Mouse (Mus musculus): Measurements from ENCODE around the gene Rasl11b. TPM values are rescaled to one million over a fixed set of nuclear protein-coding genes. Genes with fewer than 3 reads are reported as not detected.
A peak's percentile ranks its signal among the peaks of the same experiment; 100 is the strongest.

Gene Rasl11b
- polyA plus RNA-seq (2015; fragmentation: Nextera tagmentation; extraction: Ambion mirVana), result 60.3 and 63.1 TPM in 2 replicates

DNA sequence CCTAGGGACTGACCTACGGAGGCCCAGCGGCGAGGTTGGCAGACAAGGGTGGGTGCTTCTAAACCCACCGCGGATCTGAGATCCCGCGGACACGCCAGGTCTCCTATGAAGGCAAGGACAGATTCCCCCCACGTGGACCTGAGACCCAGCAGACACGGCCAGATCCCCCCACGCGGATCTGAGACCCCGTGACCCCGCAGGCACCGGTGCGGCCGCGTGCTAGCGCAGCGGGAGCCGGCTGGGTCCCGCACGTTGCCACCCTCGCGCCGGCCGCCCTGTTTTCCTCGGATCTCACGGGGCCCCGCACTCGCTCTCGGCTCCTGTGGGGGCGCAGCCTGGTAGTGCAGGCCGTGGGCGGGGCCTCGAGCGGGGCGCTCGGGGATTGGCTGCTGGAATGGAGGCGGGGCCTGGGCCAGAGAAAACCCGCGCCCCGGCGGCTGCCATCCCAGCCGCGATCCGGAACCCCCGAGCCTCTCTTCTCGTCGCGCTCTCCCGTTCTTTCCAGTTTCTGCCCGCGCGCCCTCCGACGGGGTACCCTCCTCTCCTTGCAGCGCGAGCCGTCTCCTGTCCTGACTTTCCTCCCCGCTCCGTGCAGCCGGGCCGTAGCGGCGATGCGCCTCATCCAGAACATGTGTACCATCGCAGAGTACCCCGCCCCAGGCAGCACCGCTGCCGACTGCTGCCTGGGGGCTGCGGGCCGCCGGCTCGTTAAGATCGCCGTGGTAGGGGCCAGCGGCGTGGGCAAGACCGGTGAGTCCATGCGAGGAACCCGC is at the start of gene Rasl11b:
Gene Rasl11b, plus strand, starts transcription at position 446 of the 773 bp plus-strand sequence.
- H3K27ac ChIP-seq, result peak within 1 kb of the TSS; percentile 87
- peaks cover 8% of the 10 kb centered on the region; the same call in 1 of the 2 replicates for H3K27me3 ChIP-seq
- under 1% methylated on average over 75 of the region's 82 CpGs for WGBS
- H3K9ac ChIP-seq, result peak within 1 kb of the TSS; percentile 94
- peaks cover 31% of the 10 kb centered on the region for H3K36me3 ChIP-seq
- peak; percentile 95 for ATAC-seq (replicated peaks; ENCODE audit: low FRiP score)
- H3K9me3 ChIP-seq (replicated peaks), result no peaks in the 10 kb centered on the region
- H3K4me2 ChIP-seq, result peak within 1 kb of the TSS; percentile 99
- H3K4me3 ChIP-seq (replicated peaks), result peak within 1 kb of the TSS; percentile 97
- peaks cover 57% of the 10 kb centered on the region for H3K4me1 ChIP-seq

DNA sequence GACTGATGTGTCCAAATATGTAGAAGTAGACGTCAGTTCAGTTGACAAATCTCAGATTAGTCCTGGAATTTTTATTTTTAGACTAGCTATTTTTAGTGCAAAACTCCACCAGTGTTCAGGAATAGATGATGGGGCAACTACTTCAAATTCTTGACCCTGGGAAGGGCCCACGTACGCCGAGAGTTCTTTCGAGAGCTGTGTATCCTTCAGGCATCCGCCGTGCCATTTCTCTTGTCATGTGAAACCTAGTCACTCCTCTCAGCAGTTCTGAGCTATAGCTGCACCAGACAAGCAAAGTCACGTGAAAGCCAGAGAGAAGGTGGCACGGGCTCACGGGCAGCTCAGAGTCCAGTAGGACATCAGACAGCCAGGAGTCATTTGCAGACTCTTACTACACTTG is 47.5 kb upstream of the Rasl11b start:
- H3K27me3 ChIP-seq, result no peaks in the 10 kb centered on the region
- H3K9ac ChIP-seq, result no peak overlapping the region
- 71% methylated on average over 10 of the region's 10 CpGs for WGBS
- no peak overlapping the region for H3K4me3 ChIP-seq (replicated peaks)
- peaks cover 7% of the 10 kb centered on the region for H3K4me1 ChIP-seq
- no peaks in the 10 kb centered on the region for H3K36me3 ChIP-seq
- H3K4me2 ChIP-seq, result no peak overlapping the region
- ATAC-seq (replicated peaks; ENCODE audit: low FRiP score), result no peak
- no peak overlapping the region for H3K27ac ChIP-seq
- H3K9me3 ChIP-seq (replicated peaks), result no peaks in the 10 kb centered on the region

DNA sequence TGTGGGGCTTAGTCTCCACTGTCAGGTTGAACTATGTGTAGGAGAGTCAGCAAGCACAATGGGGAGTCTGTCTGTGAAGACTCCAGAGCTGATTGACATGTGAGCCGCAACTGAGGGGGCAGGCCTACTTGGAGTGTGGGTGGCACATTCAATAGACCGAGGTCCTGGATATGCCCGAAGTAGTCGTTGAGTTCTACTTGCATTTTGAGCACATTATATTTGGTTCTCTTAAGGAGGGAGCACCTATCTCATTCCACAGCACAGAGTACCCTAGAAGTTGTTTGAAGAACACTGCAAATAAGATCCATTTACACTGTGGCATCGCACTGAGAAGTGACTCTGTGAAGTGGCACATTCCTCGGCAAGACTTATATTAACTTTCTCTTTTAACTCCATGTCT is 45.1 kb upstream of the Rasl11b start:
- Histone ChIP-seq H3K27ac (no peak overlapping the region), H3K9ac (no peak overlapping the region), H3K9me3 (replicated peaks) (no peaks in the 10 kb centered on the region), H3K4me1 (peaks cover 2% of the 10 kb centered on the region; the same call in 1 of the 2 replicates), H3K27me3 (no peaks in the 10 kb centered on the region), H3K4me2 (no peak overlapping the region), H3K36me3 (no peaks in the 10 kb centered on the region), H3K4me3 (replicated peaks) (no peak overlapping the region)
- no peak for ATAC-seq (replicated peaks; ENCODE audit: low FRiP score)
- 86% methylated on average over 6 of the region's 6 CpGs for WGBS

DNA sequence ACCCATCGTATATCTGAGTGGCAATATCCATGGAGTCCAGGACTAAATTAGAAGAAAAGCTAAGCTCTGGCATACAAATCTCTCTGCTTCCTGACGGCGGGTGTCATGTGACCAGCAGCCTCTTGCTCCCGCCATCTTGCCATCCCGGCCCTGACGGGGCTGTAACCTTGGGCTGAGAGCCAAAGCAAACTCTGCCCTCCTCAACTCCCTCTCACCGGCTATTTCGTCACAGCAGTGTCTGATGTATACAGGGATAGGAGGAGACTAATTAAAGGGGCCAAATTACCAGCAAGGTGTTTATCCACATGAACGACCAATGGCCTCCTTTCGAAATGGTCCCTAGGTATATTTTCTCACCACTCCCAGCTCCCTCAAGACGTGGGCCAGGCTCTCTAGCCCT is 43.3 kb upstream of the Rasl11b start:
- no peaks in the 10 kb centered on the region for H3K9me3 ChIP-seq (replicated peaks)

DNA sequence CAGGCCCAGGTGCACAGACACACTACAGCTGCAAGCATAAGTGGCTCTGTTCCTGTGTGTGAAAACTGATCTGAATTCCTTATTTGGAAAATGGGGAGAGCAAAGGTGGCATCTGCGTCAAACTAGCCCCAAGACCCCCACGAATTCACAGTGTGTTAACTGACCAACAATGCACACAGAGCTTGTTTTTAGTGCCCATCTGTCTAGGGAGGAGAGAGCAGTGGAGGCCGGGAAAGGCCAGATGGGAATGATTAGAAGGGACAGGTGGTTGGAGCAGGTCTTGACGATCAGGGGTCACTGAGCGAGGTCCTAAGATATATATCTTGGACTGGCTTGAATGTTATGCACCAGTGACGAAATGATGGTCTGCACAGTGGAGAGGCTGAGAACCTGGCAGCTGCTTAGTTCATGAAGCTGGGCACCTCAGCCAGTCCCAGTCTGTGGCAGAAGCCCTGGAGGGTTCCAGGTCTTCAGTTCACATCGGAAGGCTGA is 39.2 kb upstream of the Rasl11b start:
- Histone ChIP-seq H3K4me2 (no peak overlapping the region), H3K9me3 (replicated peaks) (no peaks in the 10 kb centered on the region), H3K27me3 (no peaks in the 10 kb centered on the region), H3K4me1 (peaks cover 39% of the 10 kb centered on the region), H3K36me3 (no peaks in the 10 kb centered on the region), H3K9ac (no peak overlapping the region), H3K27ac (peak overlapping the region; percentile 56), H3K4me3 (replicated peaks) (no peak overlapping the region)
- 20% methylated on average over 7 of the region's 7 CpGs for WGBS
- ATAC-seq (replicated peaks; ENCODE audit: low FRiP score), result peak; percentile 69

More for the DNA sequence above, 43.3 kb upstream of the Rasl11b start:
- peaks cover 20% of the 10 kb centered on the region for H3K4me1 ChIP-seq
- no peak overlapping the region for H3K4me2 ChIP-seq
- 66% methylated on average over 11 of the region's 11 CpGs for WGBS
- H3K4me3 ChIP-seq (replicated peaks), result no peak overlapping the region
- no peak overlapping the region for H3K27ac ChIP-seq
- no peak overlapping the region for H3K9ac ChIP-seq
- H3K27me3 ChIP-seq, result no peaks in the 10 kb centered on the region
- no peak for ATAC-seq (replicated peaks; ENCODE audit: low FRiP score)
- H3K36me3 ChIP-seq, result no peaks in the 10 kb centered on the region

DNA sequence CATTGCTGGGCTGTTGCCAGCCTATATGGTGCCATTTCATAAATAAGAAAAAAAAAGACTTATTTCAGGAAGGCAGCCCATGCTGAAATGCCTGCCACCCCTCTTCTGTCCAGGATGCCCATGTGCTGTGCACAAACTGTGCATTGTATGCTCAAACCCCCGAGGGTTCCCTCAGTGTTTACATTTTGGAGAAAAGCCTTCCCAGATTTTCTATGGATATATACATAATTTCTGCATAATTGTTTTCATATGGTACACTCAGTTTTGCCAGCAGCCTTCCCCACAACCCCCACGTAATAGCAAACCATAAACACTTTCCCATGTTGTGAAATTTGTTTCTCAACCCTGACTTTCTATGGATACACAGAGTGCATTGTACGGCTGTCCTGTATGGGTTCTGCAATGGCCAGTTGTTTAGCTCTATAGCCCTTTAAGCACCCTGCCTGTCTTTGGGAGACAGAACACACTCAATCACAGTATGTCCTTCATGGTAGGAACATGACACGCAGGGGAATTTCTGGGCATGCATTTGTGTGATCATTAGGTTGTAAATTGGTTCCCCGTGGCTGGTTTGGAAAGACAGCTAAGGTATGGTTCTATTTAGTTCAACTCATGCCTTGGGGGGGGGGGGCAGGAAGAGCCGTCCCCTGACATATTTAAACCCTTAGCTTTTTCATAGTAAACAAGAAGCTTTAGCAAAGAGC is 36.0 kb upstream of the Rasl11b start:
- Histone ChIP-seq H3K9me3 (replicated peaks) (no peaks in the 10 kb centered on the region), H3K4me1 (peaks cover 59% of the 10 kb centered on the region), H3K27ac (peak overlapping the region; percentile 85; the same call in 1 of the 2 replicates), H3K9ac (no peak overlapping the region), H3K4me3 (replicated peaks) (no peak overlapping the region), H3K27me3 (no peaks in the 10 kb centered on the region), H3K36me3 (no peaks in the 10 kb centered on the region), H3K4me2 (no peak overlapping the region)
- WGBS, result 79% methylated on average over 6 of the region's 6 CpGs
- no peak for ATAC-seq (replicated peaks; ENCODE audit: low FRiP score)

DNA sequence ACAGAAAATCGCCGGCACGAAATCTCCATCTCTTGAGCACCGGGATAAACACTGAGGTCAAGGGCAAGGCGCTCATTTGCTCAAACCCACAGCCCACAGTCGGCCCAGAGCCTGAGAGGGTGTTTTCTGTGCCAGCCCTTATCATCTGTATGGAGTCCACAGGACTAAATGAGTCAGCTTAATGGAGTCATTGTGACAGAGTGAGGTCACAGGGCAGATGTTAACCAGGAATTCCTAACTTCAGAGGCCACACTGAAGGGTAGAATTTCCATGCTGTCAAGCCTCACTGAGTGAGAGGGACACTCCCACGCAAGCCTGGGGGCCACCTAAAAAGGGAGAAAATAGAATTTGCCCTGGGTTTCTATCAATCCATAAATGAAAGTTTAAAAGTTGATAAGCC is 35.2 kb upstream of the Rasl11b start:
- 19% methylated on average over 7 of the region's 7 CpGs for WGBS
- ATAC-seq (replicated peaks; ENCODE audit: low FRiP score), result peak; percentile 46; the same call in 1 of the 2 replicates
- H3K27ac ChIP-seq, result peak overlapping the region; percentile 85

DNA sequence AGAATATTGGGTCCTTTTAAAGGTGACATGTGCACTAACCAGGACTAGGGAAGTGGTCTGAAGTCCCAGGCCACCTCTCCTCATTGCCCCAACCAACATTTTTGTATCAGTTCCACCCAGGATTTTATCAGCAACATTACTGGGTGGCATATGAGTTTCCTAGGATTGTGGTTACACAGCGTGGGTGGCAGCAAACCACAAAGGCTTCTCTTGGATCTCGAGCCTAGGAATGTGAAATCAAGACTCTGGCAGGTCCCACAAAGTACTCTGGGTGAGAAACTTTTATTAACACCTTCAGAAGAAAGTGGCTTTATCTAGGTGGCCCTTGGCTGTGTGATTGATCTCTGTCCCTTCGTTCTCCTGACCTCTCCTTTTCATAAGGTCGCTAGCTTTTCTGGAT is 34.7 kb upstream of the Rasl11b start:
- Histone ChIP-seq H3K4me1 (peaks cover 56% of the 10 kb centered on the region), H3K4me2 (no peak overlapping the region), H3K9me3 (replicated peaks) (no peaks in the 10 kb centered on the region), H3K9ac (no peak overlapping the region), H3K36me3 (no peaks in the 10 kb centered on the region), H3K27ac (peak overlapping the region; percentile 85), H3K4me3 (replicated peaks) (no peak overlapping the region), H3K27me3 (no peaks in the 10 kb centered on the region)
- WGBS, result 38% methylated on average over 4 of the region's 4 CpGs
- no peak for ATAC-seq (replicated peaks; ENCODE audit: low FRiP score)

More for the DNA sequence above, 35.2 kb upstream of the Rasl11b start:
- Histone ChIP-seq H3K4me2 (no peak overlapping the region), H3K4me3 (replicated peaks) (no peak overlapping the region), H3K9ac (no peak overlapping the region), H3K9me3 (replicated peaks) (no peaks in the 10 kb centered on the region), H3K4me1 (peaks cover 61% of the 10 kb centered on the region), H3K36me3 (no peaks in the 10 kb centered on the region), H3K27me3 (no peaks in the 10 kb centered on the region)

DNA sequence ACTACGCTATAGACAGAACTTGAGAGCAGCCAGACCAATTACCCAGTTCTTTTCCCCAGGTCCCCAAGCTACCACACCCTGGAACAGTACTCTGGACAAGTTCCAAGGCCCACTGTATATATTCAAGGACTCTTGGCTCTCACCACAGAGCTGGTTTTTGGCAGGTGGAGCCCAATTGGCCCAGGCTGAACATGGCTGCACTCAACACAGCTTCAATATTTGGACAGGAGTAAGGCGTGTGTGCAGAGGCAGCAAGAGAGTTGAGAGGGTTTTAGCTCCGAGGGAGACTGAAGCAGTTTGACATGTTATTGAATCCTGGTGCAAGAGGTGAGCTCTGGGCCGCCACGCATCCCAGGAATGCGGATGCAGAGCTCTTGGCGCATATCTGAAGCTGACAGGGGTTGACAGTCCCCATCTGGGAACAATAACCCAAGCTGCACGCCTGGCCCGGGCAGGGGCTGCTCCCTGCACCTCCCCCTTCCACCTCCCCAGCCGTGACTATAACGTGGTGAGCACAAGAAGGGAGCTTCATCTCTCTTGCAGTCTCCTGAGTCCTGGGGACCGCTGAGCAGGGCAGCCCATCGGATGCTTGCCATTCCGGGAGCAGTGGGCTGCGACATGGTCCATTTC is 33.7 kb upstream of the Rasl11b start:
- peak overlapping the region; percentile 11 for H3K4me3 ChIP-seq (replicated peaks)
- peaks cover 46% of the 10 kb centered on the region for H3K4me1 ChIP-seq
- no peaks in the 10 kb centered on the region for H3K36me3 ChIP-seq
- 11% methylated on average over 15 of the region's 15 CpGs for WGBS
- H3K9ac ChIP-seq, result no peak overlapping the region
- H3K9me3 ChIP-seq (replicated peaks), result no peaks in the 10 kb centered on the region
- H3K27ac ChIP-seq, result peak overlapping the region; percentile 85
- ATAC-seq (replicated peaks; ENCODE audit: low FRiP score), result peak; percentile 91
- H3K4me2 ChIP-seq, result peak overlapping the region; percentile 52
- H3K27me3 ChIP-seq, result no peaks in the 10 kb centered on the region

DNA sequence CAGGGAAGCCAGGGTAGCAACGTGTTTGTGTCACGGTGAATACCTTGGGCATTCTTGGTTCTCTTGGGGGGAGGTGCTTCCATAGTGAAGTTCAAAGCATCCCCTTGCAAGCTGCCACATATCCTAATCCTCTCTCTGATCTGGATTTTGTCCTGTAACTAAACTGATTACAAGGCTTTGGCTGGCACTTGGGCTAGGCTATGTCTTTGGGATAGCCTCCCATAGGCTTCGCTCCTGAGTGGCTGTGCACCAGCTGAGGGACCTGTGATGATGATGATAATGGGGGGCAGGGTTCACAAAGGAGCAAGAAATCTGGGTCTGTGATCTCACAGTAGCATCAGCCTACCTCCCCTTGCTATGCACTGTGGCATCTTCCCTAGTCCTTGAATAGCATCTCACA is 33.1 kb upstream of the Rasl11b start:
- Histone ChIP-seq H3K27me3 (no peaks in the 10 kb centered on the region), H3K9me3 (replicated peaks) (no peaks in the 10 kb centered on the region), H3K9ac (no peak overlapping the region), H3K27ac (peak overlapping the region; percentile 85), H3K4me1 (peaks cover 41% of the 10 kb centered on the region), H3K4me3 (replicated peaks) (peak overlapping the region; percentile 11), H3K4me2 (peak overlapping the region; percentile 52), H3K36me3 (no peaks in the 10 kb centered on the region)
- peak; percentile 16; the same call in 1 of the 2 replicates for ATAC-seq (replicated peaks; ENCODE audit: low FRiP score)
- 43% methylated on average over 3 of the region's 3 CpGs for WGBS

DNA sequence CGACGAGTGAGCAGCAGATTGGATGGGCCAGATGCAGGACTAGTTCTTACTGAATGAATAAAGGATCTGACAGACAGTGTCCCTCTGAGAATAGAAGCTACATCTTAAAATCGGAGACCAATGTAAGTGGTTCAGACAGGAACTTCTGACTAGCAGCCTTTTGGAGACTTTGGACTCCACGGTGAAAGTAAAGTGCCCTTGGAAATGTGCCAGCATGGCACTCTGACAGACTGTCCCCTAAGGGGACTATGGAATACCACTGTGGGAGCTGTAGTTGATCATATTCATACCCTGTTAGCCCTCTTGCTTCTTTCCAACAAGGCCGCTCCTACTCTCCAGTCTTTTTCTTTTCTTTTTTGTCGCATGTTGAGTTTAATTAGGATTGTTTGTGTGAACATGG is 31.9 kb upstream of the Rasl11b start:
- Histone ChIP-seq H3K27ac (no peak overlapping the region), H3K36me3 (no peaks in the 10 kb centered on the region), H3K4me1 (peaks cover 43% of the 10 kb centered on the region), H3K9ac (no peak overlapping the region), H3K4me3 (replicated peaks) (no peak overlapping the region), H3K9me3 (replicated peaks) (no peaks in the 10 kb centered on the region), H3K27me3 (no peaks in the 10 kb centered on the region), H3K4me2 (no peak overlapping the region)
- 85% methylated on average over 6 of the region's 6 CpGs for WGBS
- no peak for ATAC-seq (replicated peaks; ENCODE audit: low FRiP score)

DNA sequence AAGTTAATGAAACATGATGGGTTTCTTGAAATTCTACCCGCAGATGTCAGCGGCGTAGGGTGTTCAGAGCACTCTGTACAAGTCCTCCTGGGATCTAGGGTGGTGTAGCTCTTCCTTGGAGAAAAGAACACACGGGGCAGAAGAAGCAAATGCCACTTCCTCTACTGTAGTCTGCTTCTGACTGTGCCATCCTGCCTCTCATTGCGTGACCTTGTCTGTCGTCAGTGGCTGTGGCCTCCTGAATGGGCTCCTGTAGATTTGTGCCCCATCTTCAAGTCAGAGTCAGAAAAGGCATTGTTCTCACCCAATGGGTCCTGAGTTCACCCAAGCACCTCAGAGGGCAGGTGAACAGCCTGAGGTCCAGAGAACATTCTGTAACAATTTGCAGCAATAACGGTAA is 30.5 kb upstream of the Rasl11b start:
- ATAC-seq (replicated peaks; ENCODE audit: low FRiP score), result no peak
- Histone ChIP-seq H3K27me3 (no peaks in the 10 kb centered on the region), H3K4me2 (no peak overlapping the region), H3K4me1 (peaks cover 48% of the 10 kb centered on the region), H3K9me3 (replicated peaks) (no peaks in the 10 kb centered on the region), H3K4me3 (replicated peaks) (no peak overlapping the region), H3K27ac (no peak overlapping the region), H3K9ac (no peak overlapping the region), H3K36me3 (no peaks in the 10 kb centered on the region)
- 73% methylated on average over 7 of the region's 7 CpGs for WGBS
